In genomic region chr2:31863766-31864165, GRCm38 (mm10) we compare ENCODE assay signal across 26 mouse cellular contexts. TPM values are rescaled to one million over a fixed set of nuclear protein-coding genes. Genes with fewer than 3 reads are reported as not detected.
"Had no signal": no experiment of that assay in that cellular context is flagged by ENCODE, and none has a peak within 500 bp of the region (broad histone marks: within the 10 kb centered on the region; RNA-seq: fewer than 3 reads in every experiment).

No protein-coding gene starts in this region.

- H3K9ac ChIP-seq: heart, embryonic 13.5 days; heart, embryonic 15.5 days; hindbrain, embryonic 13.5 days; hindbrain, embryonic 15.5 days; limb, embryonic 13.5 days; limb, embryonic 15.5 days; liver, embryonic 12.5 days; liver, embryonic 14.5 days had no signal

- H3K4me1 ChIP-seq: liver, embryonic 12.5 days had no signal

- H3K9me3 ChIP-seq: heart, embryonic 13.5 days; heart, embryonic 15.5 days; hindbrain, embryonic 13.5 days; hindbrain, embryonic 15.5 days; limb, embryonic 13.5 days; limb, embryonic 15.5 days; liver, embryonic 12.5 days had no signal

- ATAC-seq: hindbrain, postnatal 0 days; intestine, embryonic 16.5 days; liver, embryonic 12.5 days had no signal

- DNase-seq: gastrocnemius, postnatal 14 days; gastrocnemius, postnatal 36 days; heart, adult 11 months; heart, adult 2 months; heart, postnatal 14 days; heart, postnatal 36 days; kidney, postnatal 25 days; layer of hippocampus, adult 9-11 months; layer of hippocampus, postnatal 36 days; left cerebral cortex, postnatal 4 days had no signal

- H3K27me3 ChIP-seq: hindbrain, embryonic 15.5 days had no signal

- H3K4me2 ChIP-seq: heart, embryonic 11.5 days; heart, embryonic 13.5 days; heart, embryonic 15.5 days; hindbrain, embryonic 13.5 days; hindbrain, embryonic 15.5 days; limb, embryonic 13.5 days; limb, embryonic 15.5 days; liver, embryonic 12.5 days had no signal

- H3K27ac ChIP-seq: heart, adult 2 months; heart, embryonic 13.5 days; heart, embryonic 15.5 days; hindbrain, embryonic 13.5 days; hindbrain, embryonic 15.5 days; hindbrain, postnatal 0 days; kidney, postnatal 0 days; limb, embryonic 13.5 days; limb, embryonic 15.5 days; liver, embryonic 12.5 days; liver, embryonic 14.5 days had no signal

- H3K4me3 ChIP-seq: heart, adult 2 months; heart, embryonic 13.5 days; heart, embryonic 15.5 days; hindbrain, embryonic 13.5 days; hindbrain, embryonic 15.5 days; limb, embryonic 13.5 days; limb, embryonic 15.5 days; liver, embryonic 12.5 days had no signal

- H3K36me3 ChIP-seq: heart, embryonic 13.5 days; heart, embryonic 15.5 days; hindbrain, embryonic 13.5 days; hindbrain, embryonic 15.5 days; limb, embryonic 13.5 days; limb, embryonic 15.5 days; liver, embryonic 12.5 days had no signal

RNA-seq across cellular contexts. Expression of gene Fibcd1, which starts 18.0 kb away (rescaled TPM):
- polyA plus RNA-seq: heart, adult 2 months; heart, embryonic 11.5 days; heart, embryonic 13.5 days; heart, embryonic 15.5 days; heart, postnatal 0 days; liver, adult 2 months; liver, embryonic 12.5 days had no signal

RNA-seq across cellular contexts. Expression of gene Qrfp, which starts 53.4 kb away (rescaled TPM):
- polyA plus RNA-seq: heart, embryonic 11.5 days; hindbrain, embryonic 13.5 days; hindbrain, embryonic 15.5 days; intestine, embryonic 14.5 days; intestine, embryonic 16.5 days; large intestine, adult 2 months; liver, adult 2 months; liver, embryonic 14.5 days had no signal
